Mouse (Mus musculus): ENCODE measurements around the gene Tm9sf2.

GRCm38 (mm10) chr14:122116200-122116599, 9.4 kb downstream of the Tm9sf2 start:
- TF ChIP-seq EP300 (IDR thresholded peaks at IDR 0.05; ENCODE audit: low read depth), result no peak
- TF ChIP-seq CTCF (IDR thresholded peaks at IDR 0.05; ENCODE audit: low read depth), result no peak

All from liver, embryonic 14.5 days (tissue).